Mouse (Mus musculus) CH12.LX (cell line): ENCODE measurements around the gene Tymp. TPM values are rescaled to one million over a fixed set of nuclear protein-coding genes. Genes with fewer than 3 reads are reported as not detected.

Source experiments
- DNase-seq: peaks from one replicate; pipeline ENCODE4 v3.0.0-alpha.2; 2013; ENCODE audit errors: extremely low read depth
- H3K27ac ChIP-seq: 2 replicates; pipeline ENCODE4 v1.5.1; 2012; ENCODE audit warnings: low read depth, mild to moderate bottlenecking, control low read depth, moderate library complexity; ENCODE audit not compliant: insufficient read depth
- H3K27me3 ChIP-seq: replicated peaks from 2 replicates; pipeline ENCODE3; 2012; ENCODE audit warnings: inconsistent platforms
- H3K36me3 ChIP-seq, 2 experiments: replicated peaks in 1 of 2; 2 replicates each; pipeline versions ENCODE3 to v1.6.1; 2012; ENCODE audit warnings: inconsistent platforms in 1 of 2, low read length in 1 of 2, mild to moderate bottlenecking in 1 of 2, mixed read lengths in 1 of 2, moderate library complexity in 1 of 2; ENCODE audit not compliant: control insufficient read depth in 1 of 2, insufficient read depth in 1 of 2
- H3K4me1 ChIP-seq, 2 experiments: 2 replicates each; pipeline ENCODE4 v1.6.1; 2012; ENCODE audit warnings: inconsistent platforms in 1 of 2, moderate library complexity in 1 of 2; ENCODE audit not compliant: insufficient read depth in 2 of 2, control insufficient read depth in 1 of 2
- H3K4me2 ChIP-seq: 2 replicates; pipeline ENCODE4 v1.6.1; 2012; ENCODE audit warnings: low read depth, mild to moderate bottlenecking, control low read depth; ENCODE audit not compliant: poor library complexity, insufficient read depth, severe bottlenecking
- H3K4me3 ChIP-seq, 3 experiments: fragments of 150-350 bp in 1 of 3; sonication (generic) in 1 of 3; replicated peaks in 1 of 3; 2 replicates each; pipeline versions ENCODE3 to v1.5.1; 2011 to 2012; ENCODE audit warnings: low read depth in 2 of 3, low read length in 2 of 3, mild to moderate bottlenecking in 2 of 3, moderate library complexity in 2 of 3, control low read depth in 1 of 3, improper control_type of control experiment in 1 of 3, inconsistent platforms in 1 of 3, mixed read lengths in 1 of 3; ENCODE audit not compliant: poor library complexity in 1 of 3
- H3K79me2 ChIP-seq: replicated peaks from 2 replicates; pipeline ENCODE4 v1.6.1; 2012; ENCODE audit warnings: mild to moderate bottlenecking, moderate library complexity; ENCODE audit not compliant: control insufficient read depth, poor library complexity, insufficient read depth, severe bottlenecking; ENCODE audit errors: extremely low read depth
- H3K9ac ChIP-seq: 2 replicates; pipeline ENCODE4 v1.6.1; 2012; ENCODE audit warnings: low read depth, mild to moderate bottlenecking, control low read depth, moderate library complexity; ENCODE audit not compliant: insufficient read depth
- H3K9me3 ChIP-seq: replicated peaks from 2 replicates; pipeline ENCODE3; 2012; ENCODE audit warnings: low read length, inconsistent platforms, mixed read lengths
- BHLHE40 ChIP-seq: IDR thresholded peaks from 2 replicates; pipeline ENCODE4 v1.6.1; 2011; ENCODE audit warnings: mild to moderate bottlenecking, low read depth, low read length, improper control_type of control experiment
- CHD1 ChIP-seq: IDR thresholded peaks from 2 replicates; pipeline ENCODE4 v1.6.1; 2012; ENCODE audit warnings: low read depth, low read length, improper control_type of control experiment, inconsistent platforms
- CHD2 ChIP-seq: IDR thresholded peaks from 2 replicates; pipeline ENCODE4 v1.6.1; 2011; ENCODE audit warnings: low read length, improper control_type of control experiment
- CTCF ChIP-seq, 2 experiments: IDR thresholded peaks in 1 of 2; conservative IDR thresholded peaks in 1 of 2; 2 replicates each; pipeline ENCODE4 v1.5.1; 2011 to 2012; ENCODE audit warnings: low read depth in 2 of 2, low read length in 2 of 2, improper control_type of control experiment in 1 of 2, inconsistent platforms in 1 of 2, mild to moderate bottlenecking in 1 of 2, moderate library complexity in 1 of 2
- ELF1 ChIP-seq: IDR thresholded peaks from 2 replicates; pipeline ENCODE4 v1.6.1; 2014; ENCODE audit warnings: low read depth, mild to moderate bottlenecking, inconsistent platforms, low read length, improper control_type of control experiment
- EP300 ChIP-seq: IDR thresholded peaks from 2 replicates; pipeline ENCODE4 v1.6.1; 2011; ENCODE audit warnings: low read length, improper control_type of control experiment
- ETS1 ChIP-seq: conservative IDR thresholded peaks from 2 replicates; pipeline ENCODE4 v1.6.1; 2012; ENCODE audit warnings: low read depth, mild to moderate bottlenecking, inconsistent platforms, low read length, improper control_type of control experiment, moderate library complexity
- GABPA ChIP-seq: IDR thresholded peaks from 2 replicates; pipeline ENCODE4 v1.6.1; 2012; ENCODE audit warnings: low read depth, low read length, improper control_type of control experiment, inconsistent platforms; ENCODE audit not compliant: insufficient replicate concordance
- HCFC1 ChIP-seq: IDR thresholded peaks from 2 replicates; pipeline ENCODE4 v1.6.1; 2012; ENCODE audit warnings: low read depth, mild to moderate bottlenecking, inconsistent platforms, low read length, improper control_type of control experiment
- IRF4 ChIP-seq: IDR thresholded peaks from 2 replicates; pipeline ENCODE4 v1.6.1; 2014; ENCODE audit warnings: low read depth, mild to moderate bottlenecking, inconsistent platforms, low read length, improper control_type of control experiment
- JUN ChIP-seq: IDR thresholded peaks from 2 replicates; pipeline ENCODE4 v1.6.1; 2011; ENCODE audit warnings: low read depth, mild to moderate bottlenecking, low read length, improper control_type of control experiment, moderate library complexity; ENCODE audit not compliant: insufficient read depth
- JUND ChIP-seq: conservative IDR thresholded peaks from 2 replicates; pipeline ENCODE4 v1.6.1; 2011; ENCODE audit warnings: low read depth, low read length, improper control_type of control experiment
- KAT2A ChIP-seq: IDR thresholded peaks from 2 replicates; pipeline ENCODE4 v1.6.1; 2012; ENCODE audit warnings: low read length, improper control_type of control experiment, inconsistent platforms; ENCODE audit not compliant: insufficient replicate concordance
- MAFK ChIP-seq: IDR thresholded peaks from 2 replicates; pipeline ENCODE4 v1.6.1; 2011; ENCODE audit warnings: low read length, improper control_type of control experiment; ENCODE audit not compliant: insufficient replicate concordance
- MAX ChIP-seq: IDR thresholded peaks from 2 replicates; pipeline ENCODE4 v1.6.1; 2011; ENCODE audit warnings: low read length, improper control_type of control experiment
- MAZ ChIP-seq: IDR thresholded peaks from 2 replicates; pipeline ENCODE4 v1.6.1; 2012; ENCODE audit warnings: low read depth, mild to moderate bottlenecking, inconsistent platforms, low read length, improper control_type of control experiment, moderate library complexity
- MXI1 ChIP-seq: IDR thresholded peaks from 2 replicates; pipeline ENCODE4 v1.6.1; 2011; ENCODE audit warnings: mild to moderate bottlenecking, low read depth, low read length, improper control_type of control experiment
- MYC ChIP-seq: IDR thresholded peaks from 2 replicates; pipeline ENCODE4 v1.6.1; 2011; ENCODE audit warnings: low read depth, mild to moderate bottlenecking, improper control_type of control experiment, low read length
- NELFE ChIP-seq: IDR thresholded peaks from 2 replicates; pipeline ENCODE4 v1.6.1; 2011; ENCODE audit warnings: low read depth, low read length, improper control_type of control experiment
- NRF1 ChIP-seq: IDR thresholded peaks from 2 replicates; pipeline ENCODE4 v1.6.1; 2014; ENCODE audit warnings: low read depth, mild to moderate bottlenecking, inconsistent platforms, low read length, improper control_type of control experiment, moderate library complexity
- PAX5 ChIP-seq: IDR thresholded peaks from 2 replicates; pipeline ENCODE4 v1.6.1; 2012; ENCODE audit warnings: low read length, inconsistent platforms, mixed read lengths
- POLR2A ChIP-seq: IDR thresholded peaks from 2 replicates; pipeline ENCODE4 v1.6.1; 2011; ENCODE audit warnings: low read depth, mild to moderate bottlenecking, improper control_type of control experiment, low read length
- POLR2AphosphoS2 ChIP-seq: IDR thresholded peaks from 2 replicates; pipeline ENCODE4 v1.6.1; 2011; ENCODE audit warnings: low read depth, low read length, improper control_type of control experiment
- RAD21 ChIP-seq: IDR thresholded peaks from 2 replicates; pipeline ENCODE4 v1.6.1; 2011; ENCODE audit warnings: low read depth, mild to moderate bottlenecking, low read length, improper control_type of control experiment, moderate library complexity
- RCOR1 ChIP-seq: conservative IDR thresholded peaks from 2 replicates; pipeline ENCODE4 v1.6.1; 2012; ENCODE audit warnings: low read depth, mild to moderate bottlenecking, inconsistent platforms, low read length, improper control_type of control experiment
- SIN3A ChIP-seq: IDR thresholded peaks from 2 replicates; pipeline ENCODE4 v1.6.1; 2012; ENCODE audit warnings: low read length, improper control_type of control experiment, inconsistent platforms
- TBP ChIP-seq: conservative IDR thresholded peaks from 2 replicates; pipeline ENCODE4 v1.6.1; 2011; ENCODE audit warnings: low read depth, low read length, improper control_type of control experiment
- TCF12 ChIP-seq: IDR thresholded peaks from 2 replicates; pipeline ENCODE4 v1.6.1; 2014; ENCODE audit warnings: low read depth, mild to moderate bottlenecking, inconsistent platforms, low read length, improper control_type of control experiment
- UBTF ChIP-seq: IDR thresholded peaks from 2 replicates; pipeline ENCODE4 v1.6.1; 2012; ENCODE audit warnings: low read depth, mild to moderate bottlenecking, inconsistent platforms, low read length, improper control_type of control experiment, moderate library complexity
- USF1 ChIP-seq: IDR thresholded peaks from 2 replicates; pipeline ENCODE4 v1.6.1; 2014; ENCODE audit warnings: low read depth, mild to moderate bottlenecking, inconsistent platforms, low read length, improper control_type of control experiment
- USF2 ChIP-seq: conservative IDR thresholded peaks from 2 replicates; pipeline ENCODE4 v1.6.1; 2011; ENCODE audit warnings: low read depth, low read length, improper control_type of control experiment
- ZMIZ1 ChIP-seq: IDR thresholded peaks from 2 replicates; pipeline ENCODE4 v1.6.1; 2012; ENCODE audit warnings: low read depth, mild to moderate bottlenecking, inconsistent platforms, low read length, improper control_type of control experiment
- dilution Hi-C: fragments of 300-500 bp; cut with MboI; formaldehyde crosslinking; loops from 2 replicates; pipeline ENCODE4 v1.14.3; 2020; ENCODE audit warnings: low sequenced_read_pairs; ENCODE audit not compliant: extremely low pct_unique_long_range_greater_than_20kb, extremely low pct_ligation_motif_present
- in situ Hi-C: fragments of 300-500 bp; cut with MboI; formaldehyde crosslinking; loops from 3 replicates; pipeline ENCODE4 v1.14.3; 2019; ENCODE audit warnings: low sequenced_read_pairs, low pct_ligation_motif_present, low pct_unique_long_range_greater_than_20kb, mixed read lengths
- polyA plus RNA-seq: library from polyadenylated mRNA; unstranded; fragments of >175 nt; gene quantifications from 2 replicates; pipeline ENCODE4 v1.2.1, GENCODE M21; 2012; ENCODE audit warnings: low read depth; ENCODE audit not compliant: insufficient read length
- total RNA-seq, 2 experiments: library from RNA; depleted of rRNA; stranded (reverse); fragments of 300-350 nt in 1 of 2; fragments of >200 nt in 1 of 2; gene quantifications; 2 replicates each; pipeline ENCODE4 v1.2.3; 2012 to 2014

Gene Tymp
- total and polyA plus RNA-seq, 3 experiments = 1.4 to 2.4 (median 1.5) TPM

DNA sequence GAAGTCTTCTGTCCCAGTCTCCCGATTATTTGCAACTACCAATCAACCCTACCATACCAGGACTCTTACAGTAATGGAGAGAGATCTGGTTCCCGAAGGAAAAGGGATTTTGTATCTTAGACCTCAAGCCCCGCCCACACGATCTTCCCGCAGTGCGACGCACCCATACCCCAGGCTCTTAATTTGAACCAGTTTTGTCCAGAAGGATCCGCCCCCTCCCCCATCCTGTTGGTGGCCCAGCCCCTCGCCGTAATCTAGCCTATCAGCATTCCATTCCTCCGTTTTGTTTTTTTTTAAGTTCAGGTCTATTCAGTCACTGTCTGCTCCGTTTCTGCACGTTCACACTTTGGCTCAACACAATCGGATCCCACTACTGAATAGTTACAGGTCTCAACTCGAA, 20.5 kb downstream of the Tymp start (continued):
- TF ChIP-seq MXI1 (peak; percentile 42; the same call in 1 of the 2 replicates), POLR2AphosphoS2 (no peak), KAT2A (no peak), TCF12 (no peak), JUN (no peak), ETS1 (no peak; the same call in 1 of the 2 replicates), PAX5 (no peak), USF1 (no peak), TBP (peak; percentile 63; the same call in 1 of the 2 replicates), USF2 (no peak), MAFK (no peak), ELF1 (no peak), RAD21 (no peak), CHD2 (no peak; the same call in 1 of the 2 replicates), BHLHE40 (peak; percentile 52; the same call in 1 of the 2 replicates), NELFE (0 out of 2 replicates have a peak, but pooled peaks have one; percentile 12), HCFC1 (no peak; the same call in 1 of the 2 replicates), MYC (no peak), RCOR1 (0 out of 2 replicates have a peak, but pooled peaks have one; percentile 6), IRF4 (no peak)

DNA sequence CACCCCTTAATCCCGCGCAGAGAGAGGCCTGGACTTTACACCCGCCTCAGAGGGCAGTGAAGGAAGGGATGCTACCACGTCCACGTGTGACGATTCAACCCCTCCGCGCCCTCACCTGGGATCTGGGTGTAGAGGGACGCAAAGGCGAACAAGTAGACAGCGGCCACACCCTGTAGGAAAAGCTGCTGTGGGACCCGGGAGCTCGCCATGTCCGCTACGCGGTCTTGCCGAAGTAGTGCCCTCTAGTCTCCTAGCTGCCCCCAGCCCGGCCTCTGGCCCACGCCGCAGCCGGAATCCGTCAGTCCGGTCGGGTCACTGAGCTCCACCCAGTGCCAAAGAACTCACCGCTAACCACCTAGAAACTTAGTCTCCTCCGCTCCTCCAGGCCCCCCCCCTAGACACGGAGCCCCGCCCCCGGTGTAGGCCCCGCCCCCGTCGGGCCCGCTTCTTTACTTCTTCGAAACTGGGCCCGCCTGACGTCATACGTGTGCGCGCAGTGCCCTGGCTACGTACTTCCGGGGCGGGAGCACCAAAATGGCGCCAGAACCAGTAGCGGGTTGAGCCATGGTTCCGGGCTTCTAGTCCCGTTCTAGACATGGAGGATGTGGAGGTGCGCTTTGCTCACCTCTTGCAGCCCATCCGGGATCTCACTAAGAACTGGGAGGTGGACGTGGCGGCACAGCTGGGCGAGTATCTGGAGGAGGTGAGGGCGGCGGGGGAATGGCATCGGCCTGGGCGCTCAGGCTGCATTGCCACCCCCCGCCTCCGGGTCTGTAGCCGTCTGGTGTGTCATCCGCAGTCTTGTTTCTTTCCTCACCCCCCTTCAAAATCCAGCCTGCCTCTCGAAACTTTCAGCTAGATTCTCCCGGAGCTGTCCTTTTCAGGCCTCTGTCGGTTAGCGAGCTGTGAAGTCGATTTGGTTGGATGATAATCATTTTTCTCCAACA, 21.3 kb downstream of the Tymp start, which contains the start of the genes Lmf2 and Ncaph2:
TSS of gene Lmf2 (minus strand) at position 419 of the 947 bp plus-strand sequence.
TSS of gene Ncaph2 (plus strand) at position 479 of the 947 bp plus-strand sequence.
- DNase-seq = peak; percentile 97
- H3K4me2 ChIP-seq = peak within 1 kb of the TSS; percentile 89
- dilution Hi-C loops = no loop called here
- H3K27me3 ChIP-seq = no peaks in the 10 kb centered on the region
- H3K9ac ChIP-seq = peak within 1 kb of the TSS; percentile 85
- in situ Hi-C loops = loop anchor here (25.0 kb wide), 1 partner anchor 243 kb away; the partner anchor contains the start of gene Tubgcp6
- peak within 1 kb of the TSS; percentile 85 to 92 (median 88) for H3K4me3 ChIP-seq
- H3K36me3 ChIP-seq = peaks cover 45 to 63% of the 10 kb centered on the region in 2 experiments
- peaks cover 55% of the 10 kb centered on the region for H3K79me2 ChIP-seq
- peak within 1 kb of the TSS; percentile 61 for H3K27ac ChIP-seq
- H3K9me3 ChIP-seq = no peaks in the 10 kb centered on the region
- peaks cover 15 to 41% of the 10 kb centered on the region in 2 experiments for H3K4me1 ChIP-seq
- TF ChIP-seq MXI1 = peak; percentile 83
- TF ChIP-seq MYC = peak; percentile 71; the same call in 1 of the 2 replicates
- peak; percentile 94 for TF ChIP-seq SIN3A
- TF ChIP-seq TBP = 0 out of 2 replicates have a peak, but pooled peaks have one; percentile 50
- peak; percentile 77; the same call in 1 of the 2 replicates for TF ChIP-seq MAZ
- TF ChIP-seq EP300 = no peak
- TF ChIP-seq CHD1 = no peak
- TF ChIP-seq JUND = no peak
- TF ChIP-seq MAX = peak; percentile 41; the same call in 1 of the 2 replicates
- TF ChIP-seq UBTF = 0 out of 2 replicates have a peak, but pooled peaks have one; percentile 40
- no peak for TF ChIP-seq JUN
- TF ChIP-seq ELF1 = peak; percentile 83
- TF ChIP-seq TCF12 = peak; percentile 88
- TF ChIP-seq USF2 = no peak
- 0 out of 2 replicates have a peak, but pooled peaks have one; percentile 17 for TF ChIP-seq BHLHE40
- TF ChIP-seq HCFC1 = peak; percentile 88
- peak; percentile 92 for TF ChIP-seq POLR2A
- peak; percentile 22; the same call in 1 of the 2 replicates for TF ChIP-seq ETS1
- no peak for TF ChIP-seq CTCF (conservative IDR thresholded peaks at IDR 0.05 in 1 of 2, IDR thresholded peaks at IDR 0.05 in 1 of 2; ENCODE audit: low read depth in 2 of 2, low read length in 2 of 2)
- peak; percentile 79 for TF ChIP-seq ZMIZ1
- peak; percentile 78 for TF ChIP-seq IRF4
- TF ChIP-seq GABPA = peak; percentile 56
- TF ChIP-seq NRF1 = peak; percentile 62; the same call in 1 of the 2 replicates
- TF ChIP-seq CHD2 = 0 out of 2 replicates have a peak, but pooled peaks have one; percentile 7
- peak; percentile 90 for TF ChIP-seq KAT2A
